16 mouse cellular contexts compared by ENCODE assay signal in the genomic region with DNA sequence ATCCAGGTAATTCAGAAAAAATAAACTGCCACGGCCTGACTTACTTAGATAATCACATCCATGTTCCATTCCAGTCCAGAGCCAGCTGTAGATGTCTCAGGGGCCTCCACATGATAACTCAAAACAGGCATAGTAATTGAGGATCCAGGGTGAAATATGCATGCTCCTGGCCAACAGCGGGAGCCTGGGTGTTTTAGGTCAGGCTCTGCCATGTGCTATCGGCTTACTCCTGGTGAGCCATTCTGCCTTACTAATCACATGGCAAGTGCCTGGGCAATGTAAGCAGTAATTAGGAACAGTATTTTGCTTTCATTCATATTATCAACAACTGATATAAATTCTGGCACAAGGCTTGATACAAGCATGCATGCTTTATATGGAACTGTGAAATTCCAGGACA. TPM values are rescaled to one million over a fixed set of nuclear protein-coding genes. Genes with fewer than 3 reads are reported as not detected.
DNase-seq lines count a peak whose midpoint lies in the region; ATAC-seq and TF ChIP-seq lines count a peak whose summit lies in the region.
"Had no signal": no experiment of that assay in that cellular context is flagged by ENCODE, and none has a peak within 500 bp of the region (broad histone marks: within the 10 kb centered on the region; RNA-seq: fewer than 3 reads in every experiment).

No protein-coding gene starts in this region.

- peak; percentile 37 for DNase-seq in kidney, postnatal 0 days (ENCODE audit: low spot score)
- no peak for DNase-seq in kidney, postnatal 25 days
- DNase-seq in embryonic facial prominence, embryonic 11.5 days (ENCODE audit: low spot score), result peak; percentile 87
- peak; percentile 48 for DNase-seq in limb, embryonic 11.5 days (ENCODE audit: low spot score)
- no peak for DNase-seq in adrenal gland, postnatal 14 days
- DNase-seq in ovary, postnatal 36 days (ENCODE audit: low spot score), result no peak
- no peak for DNase-seq in left cerebral cortex, postnatal 4 days
- DNase-seq: adrenal gland, postnatal 36 days; cerebellum, postnatal 36 days; layer of hippocampus, adult 9-11 months; right cerebral cortex, postnatal 14 days had no signal

- no peaks in the 10 kb centered on the region for H3K4me1 ChIP-seq in kidney, postnatal 0 days (replicated peaks; ENCODE audit: insufficient read depth, low read length)
- no peaks in the 10 kb centered on the region; the same call in 1 of the 2 replicates for H3K4me1 ChIP-seq in embryonic facial prominence, embryonic 11.5 days (ENCODE audit: control insufficient read depth, insufficient read depth, low read length)
- H3K4me1 ChIP-seq in heart, embryonic 11.5 days (ENCODE audit: control insufficient read depth, insufficient read depth, low read length), result peaks cover 13% of the 10 kb centered on the region
- H3K4me1 ChIP-seq in limb, embryonic 11.5 days (ENCODE audit: control insufficient read depth, insufficient read depth, low read length), result peaks cover 5% of the 10 kb centered on the region

- H3K36me3 ChIP-seq in kidney, postnatal 0 days (ENCODE audit: insufficient read depth, low read length), result no peaks in the 10 kb centered on the region
- no peaks in the 10 kb centered on the region for H3K36me3 ChIP-seq in embryonic facial prominence, embryonic 11.5 days (replicated peaks; ENCODE audit: control insufficient read depth, insufficient read depth, low read depth, low read length)
- H3K36me3 ChIP-seq in heart, embryonic 11.5 days (ENCODE audit: control insufficient read depth, insufficient read depth, low read length), result no peaks in the 10 kb centered on the region
- no peaks in the 10 kb centered on the region for H3K36me3 ChIP-seq in limb, embryonic 11.5 days (ENCODE audit: control insufficient read depth, insufficient read depth, low read length)
- H3K36me3 ChIP-seq: G1E; kidney, embryonic 15.5 days had no signal

- 58% methylated on average over 3 of the region's 3 CpGs for WGBS in kidney, postnatal 0 days
- WGBS in embryonic facial prominence, embryonic 11.5 days, result 27% methylated on average over 3 of the region's 3 CpGs
- WGBS in heart, embryonic 11.5 days (ENCODE audit: insufficient replicate concordance), result 37% methylated on average over 3 of the region's 3 CpGs
- WGBS in limb, embryonic 11.5 days, result 12% methylated on average over 3 of the region's 3 CpGs

- no peak overlapping the region for H3K4me2 ChIP-seq in kidney, postnatal 0 days (ENCODE audit: low read length)
- H3K4me2 ChIP-seq in embryonic facial prominence, embryonic 11.5 days (ENCODE audit: low read depth, low read length), result no peak overlapping the region
- no peak overlapping the region for H3K4me2 ChIP-seq in heart, embryonic 11.5 days
- H3K4me2 ChIP-seq in limb, embryonic 11.5 days (ENCODE audit: low read depth, severe bottlenecking), result no peak overlapping the region
- H3K4me2 ChIP-seq: kidney, embryonic 15.5 days had no signal

- no peak overlapping the region for H3K27ac ChIP-seq in kidney, postnatal 0 days
- H3K27ac ChIP-seq in embryonic facial prominence, embryonic 11.5 days (replicated peaks; ENCODE audit: low read depth, low read length), result no peak overlapping the region
- H3K27ac ChIP-seq in heart, embryonic 11.5 days (ENCODE audit: low read depth, low read length), result peak overlapping the region; percentile 3; the same call in 1 of the 2 replicates
- no peak overlapping the region for H3K27ac ChIP-seq in limb, embryonic 11.5 days (replicated peaks; ENCODE audit: low read depth, low read length)
- H3K27ac ChIP-seq: macrophage had no signal

- H3K4me3 ChIP-seq in kidney, postnatal 0 days (replicated peaks; ENCODE audit: low read depth, low read length), result no peak overlapping the region
- no peak overlapping the region for H3K4me3 ChIP-seq in embryonic facial prominence, embryonic 11.5 days (ENCODE audit: low read depth, low read length)
- no peak overlapping the region for H3K4me3 ChIP-seq in heart, embryonic 11.5 days (ENCODE audit: low read depth, low read length)
- no peak overlapping the region for H3K4me3 ChIP-seq in limb, embryonic 11.5 days (ENCODE audit: low read depth, low read length)
- H3K4me3 ChIP-seq: kidney, embryonic 15.5 days had no signal

- intact Hi-C loops in left cerebral cortex, postnatal 4 days (cut with DNase I), result no loop called here

- ATAC-seq in kidney, postnatal 0 days (replicated peaks; ENCODE audit: low FRiP score, low read depth), result no peak
- ATAC-seq in embryonic facial prominence, embryonic 11.5 days (replicated peaks; ENCODE audit: insufficient number of reproducible peaks, low FRiP score, low TSS enrichment, low read depth), result peak; percentile 73
- ATAC-seq in heart, embryonic 11.5 days (replicated peaks; ENCODE audit: insufficient number of reproducible peaks, low FRiP score, low TSS enrichment), result no peak
- ATAC-seq in limb, embryonic 11.5 days (ENCODE audit: insufficient number of reproducible peaks, low FRiP score, low TSS enrichment, low read depth), result peak; percentile 56; the same call in 1 of the 2 replicates
- ATAC-seq: inflammation-experienced regulatory T-cells, adult 6 months had no signal

- H3K9ac ChIP-seq in kidney, postnatal 0 days (ENCODE audit: low read depth, low read length), result no peak overlapping the region
- no peak overlapping the region for H3K9ac ChIP-seq in embryonic facial prominence, embryonic 11.5 days (replicated peaks; ENCODE audit: low read length)
- no peak overlapping the region for H3K9ac ChIP-seq in heart, embryonic 11.5 days (ENCODE audit: low read depth, low read length)
- H3K9ac ChIP-seq in limb, embryonic 11.5 days (ENCODE audit: low read length), result no peak overlapping the region
- H3K9ac ChIP-seq: kidney, embryonic 15.5 days had no signal

- H3K27me3 ChIP-seq in kidney, postnatal 0 days (ENCODE audit: insufficient read depth, low read length), result no peaks in the 10 kb centered on the region
- no peaks in the 10 kb centered on the region for H3K27me3 ChIP-seq in embryonic facial prominence, embryonic 11.5 days (ENCODE audit: control insufficient read depth, insufficient read depth, low read length)
- H3K27me3 ChIP-seq in heart, embryonic 11.5 days (ENCODE audit: control insufficient read depth, insufficient read depth, low read length), result no peaks in the 10 kb centered on the region
- no peaks in the 10 kb centered on the region for H3K27me3 ChIP-seq in limb, embryonic 11.5 days (ENCODE audit: control insufficient read depth, insufficient read depth, low read length)
- H3K27me3 ChIP-seq: kidney, embryonic 15.5 days had no signal

- H3K9me3 ChIP-seq in kidney, postnatal 0 days (replicated peaks; ENCODE audit: low read length), result no peaks in the 10 kb centered on the region
- H3K9me3 ChIP-seq in embryonic facial prominence, embryonic 11.5 days (replicated peaks; ENCODE audit: control insufficient read depth, low read length), result no peaks in the 10 kb centered on the region
- no peaks in the 10 kb centered on the region for H3K9me3 ChIP-seq in heart, embryonic 11.5 days (replicated peaks; ENCODE audit: control insufficient read depth, low read length)
- H3K9me3 ChIP-seq in limb, embryonic 11.5 days (ENCODE audit: control insufficient read depth, low read length), result no peaks in the 10 kb centered on the region
- H3K9me3 ChIP-seq: G1E; kidney, embryonic 15.5 days had no signal

- no peak for TF ChIP-seq CTCF in kidney, postnatal 0 days (IDR thresholded peaks at IDR 0.05; ENCODE audit: low read depth)

RNA-seq across cellular contexts. Expression of a gene that starts 57.2 kb away (rescaled TPM):
- polyA plus RNA-seq in kidney, postnatal 0 days (2015; fragmentation: Nextera tagmentation; extraction: Ambion mirVana), result 29.6 and 30.9 TPM in 2 replicates
- polyA plus RNA-seq in embryonic facial prominence, embryonic 11.5 days (2014; fragmentation: Nextera tagmentation; extraction: Ambion mirVana), result 12.4 and 15.6 TPM in 2 replicates
- 9.8 and 12.1 TPM in 2 replicates for polyA plus RNA-seq in heart, embryonic 11.5 days (2014; fragmentation: Nextera tagmentation; extraction: Ambion mirVana)
- 9.4 and 11.0 TPM in 2 replicates for polyA plus RNA-seq in limb, embryonic 11.5 days (2014; fragmentation: Nextera tagmentation; extraction: Ambion mirVana)
- 64.1 and 71.0 TPM in 2 replicates for total RNA-seq in adrenal gland, postnatal 14 days (2021)
- 1 to 10 TPM; 4.9 to 5.1 TPM for total RNA-seq in left cerebral cortex, postnatal 4 days (2021)
- polyA plus RNA-seq: G1E; inflammation-experienced regulatory T-cells, adult 6 months had no signal

RNA-seq across cellular contexts. Expression of a gene that starts 57.3 kb away (rescaled TPM):
- 41.6 and 45.5 TPM in 2 replicates for polyA plus RNA-seq in kidney, postnatal 0 days (2015; fragmentation: Nextera tagmentation; extraction: Ambion mirVana)
- 17.9 and 18.5 TPM in 2 replicates for polyA plus RNA-seq in embryonic facial prominence, embryonic 11.5 days (2014; fragmentation: Nextera tagmentation; extraction: Ambion mirVana)
- 27.2 and 30.4 TPM in 2 replicates for polyA plus RNA-seq in heart, embryonic 11.5 days (2014; fragmentation: Nextera tagmentation; extraction: Ambion mirVana)
- polyA plus RNA-seq in limb, embryonic 11.5 days (2014; fragmentation: Nextera tagmentation; extraction: Ambion mirVana), result 17.7 and 18.3 TPM in 2 replicates
- 106 and 108 TPM in 2 replicates for total RNA-seq in adrenal gland, postnatal 14 days (2021)
- 10 to 100 TPM; 49.4 to 54.6 TPM for total RNA-seq in left cerebral cortex, postnatal 4 days (2021)

Comparison
In these comparisons a context has a peak if more than half of its experiments do, and no peak if none do; other contexts are left out.
1. DNase-seq: peak in kidney, postnatal 0 days (single experiment), embryonic facial prominence, embryonic 11.5 days (single experiment) and limb, embryonic 11.5 days (single experiment); none in kidney, postnatal 25 days (0 of 2), adrenal gland, postnatal 14 days (single experiment), ovary, postnatal 36 days (single experiment) and left cerebral cortex, postnatal 4 days (single experiment).
2. ATAC-seq: peak in embryonic facial prominence, embryonic 11.5 days (single experiment) and limb, embryonic 11.5 days (single experiment); none in kidney, postnatal 0 days (single experiment) and heart, embryonic 11.5 days (single experiment).